Mouse (Mus musculus): ENCODE measurements at regions not wholly inside any gene's neighbourhood (a gene's known extent, or its start where the extent isn't known, plus 50 kb on each side); places are given as distances from the start of the nearest gene placed in this dataset.

DNA sequence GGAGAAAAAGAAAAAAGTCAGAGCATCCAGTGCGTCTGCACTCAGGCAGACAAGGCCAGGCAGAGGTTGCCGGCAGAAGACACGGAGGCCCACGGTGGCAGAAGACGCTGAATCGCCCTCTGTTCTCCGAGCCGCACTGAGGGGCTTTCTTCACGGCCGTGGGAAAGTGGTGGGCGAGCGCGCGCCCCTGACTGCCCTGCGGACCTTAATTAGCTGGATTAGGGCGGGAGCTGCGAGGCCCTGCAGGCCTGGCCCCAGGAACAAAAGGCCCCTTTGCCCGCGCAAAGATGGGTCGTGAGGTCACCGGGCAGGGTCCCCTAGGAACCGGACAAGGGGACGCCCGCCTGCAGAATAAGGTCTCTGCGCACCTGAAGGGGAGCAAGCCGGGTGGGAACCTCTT is 120.6 kb downstream of the Zfp36l2 start:
- H3K4me1 ChIP-seq (replicated peaks): peaks cover 10% of the 10 kb centered on the region
- H3K4me2 ChIP-seq: no peak overlapping the region
- no peaks in the 10 kb centered on the region for H3K36me3 ChIP-seq
- no peak overlapping the region for H3K27ac ChIP-seq
- 61% methylated on average over 26 of the region's 26 CpGs for WGBS
- H3K9me3 ChIP-seq: peaks cover 9% of the 10 kb centered on the region; the same call in 1 of the 2 replicates
- no peak for ATAC-seq (ENCODE audit: insufficient number of reproducible peaks, insufficient read depth, low FRiP score, low TSS enrichment, low read depth)
- H3K9ac ChIP-seq (replicated peaks): no peak overlapping the region
- no peaks in the 10 kb centered on the region for H3K27me3 ChIP-seq
- no peak overlapping the region for H3K4me3 ChIP-seq (replicated peaks)

DNA sequence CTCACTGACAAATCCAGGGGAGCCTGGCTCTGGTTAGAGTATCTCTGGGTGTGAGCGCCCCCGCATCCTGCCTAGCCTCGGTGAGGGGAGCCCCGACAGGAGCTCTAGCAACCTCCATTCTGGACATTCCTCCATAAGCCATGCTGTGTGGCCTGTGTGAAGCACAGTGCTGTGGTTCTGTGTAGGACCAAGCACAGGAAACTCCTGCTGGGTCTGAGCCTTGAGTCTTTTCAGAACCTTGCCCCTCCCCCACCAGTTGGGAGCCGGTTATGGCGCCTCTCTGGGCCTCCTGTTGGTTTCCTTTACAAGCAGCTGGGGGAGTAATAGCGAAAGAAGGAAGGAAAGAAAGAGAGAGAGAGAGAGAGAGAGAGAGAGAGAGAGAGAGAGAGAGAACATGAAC is 124.0 kb downstream of the Zfp36l2 start:
- no peaks in the 10 kb centered on the region for H3K36me3 ChIP-seq
- peaks cover 9% of the 10 kb centered on the region; the same call in 1 of the 2 replicates for H3K9me3 ChIP-seq
- no peak overlapping the region for H3K4me3 ChIP-seq (replicated peaks)
- peaks cover 18% of the 10 kb centered on the region for H3K4me1 ChIP-seq (replicated peaks)
- no peak for ATAC-seq (ENCODE audit: insufficient number of reproducible peaks, insufficient read depth, low FRiP score, low TSS enrichment, low read depth)
- H3K4me2 ChIP-seq: no peak overlapping the region
- no peaks in the 10 kb centered on the region for H3K27me3 ChIP-seq
- peak overlapping the region; percentile 13; the same call in 1 of the 2 replicates for H3K27ac ChIP-seq
- WGBS: 41% methylated on average over 7 of the region's 7 CpGs
- H3K9ac ChIP-seq (replicated peaks): no peak overlapping the region

DNA sequence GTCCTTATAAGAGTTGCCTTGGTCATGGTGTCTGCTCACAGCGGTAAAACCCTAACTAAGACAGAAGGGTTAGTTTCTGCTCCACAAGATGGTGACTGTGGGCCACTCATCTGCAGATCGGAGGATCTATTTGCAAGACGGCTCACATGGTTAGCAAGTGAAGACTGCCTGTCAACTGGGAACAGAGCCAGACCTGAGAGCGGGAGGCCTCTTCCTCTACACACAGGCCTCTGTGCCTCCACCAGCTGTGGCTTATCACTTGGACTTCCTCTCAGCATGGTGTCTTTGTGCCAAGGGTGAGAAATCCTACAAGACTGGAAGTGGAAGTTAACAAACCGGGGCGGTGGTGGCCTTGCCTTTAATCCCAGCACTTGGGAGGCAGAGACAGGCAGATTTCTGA is 126.1 kb downstream of the Zfp36l2 start:
- peaks cover 19% of the 10 kb centered on the region for H3K4me1 ChIP-seq (replicated peaks)
- ATAC-seq (ENCODE audit: insufficient number of reproducible peaks, insufficient read depth, low FRiP score, low TSS enrichment, low read depth): no peak
- no peak overlapping the region for H3K4me2 ChIP-seq
- H3K9me3 ChIP-seq: peaks cover 2% of the 10 kb centered on the region; the same call in 1 of the 2 replicates
- no peaks in the 10 kb centered on the region for H3K27me3 ChIP-seq
- no peak overlapping the region for H3K4me3 ChIP-seq (replicated peaks)
- no peak overlapping the region for H3K9ac ChIP-seq (replicated peaks)
- H3K36me3 ChIP-seq: no peaks in the 10 kb centered on the region
- no peak overlapping the region for H3K27ac ChIP-seq
- WGBS: 92% methylated on average over 6 of the region's 6 CpGs

DNA sequence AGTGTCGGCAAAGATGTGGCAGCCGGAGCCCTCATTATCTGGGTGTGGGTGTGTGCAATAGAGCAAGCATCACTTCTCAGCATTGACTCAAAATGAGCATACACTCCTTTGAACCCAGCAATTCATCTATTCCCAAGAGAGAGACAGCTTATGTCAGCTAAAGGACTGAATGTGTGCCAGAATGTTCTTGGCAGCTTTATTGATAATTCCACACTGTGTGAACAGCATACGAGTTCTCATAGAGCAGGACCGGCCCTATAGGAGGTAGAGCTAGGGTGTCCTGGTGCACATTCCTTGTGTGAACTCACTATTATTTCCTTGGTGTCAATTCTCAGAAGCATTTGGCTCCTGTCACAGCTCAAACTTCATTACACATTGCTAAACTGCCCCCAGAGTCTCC is 131.3 kb downstream of the Zfp36l2 start:
- ATAC-seq (ENCODE audit: insufficient number of reproducible peaks, insufficient read depth, low FRiP score, low TSS enrichment, low read depth): no peak
- Histone ChIP-seq H3K9ac (replicated peaks) (no peak overlapping the region), H3K4me1 (replicated peaks) (peaks cover 9% of the 10 kb centered on the region), H3K4me2 (no peak overlapping the region), H3K9me3 (no peaks in the 10 kb centered on the region), H3K4me3 (replicated peaks) (no peak overlapping the region), H3K27me3 (no peaks in the 10 kb centered on the region), H3K27ac (no peak overlapping the region), H3K36me3 (no peaks in the 10 kb centered on the region)
- WGBS: 90% methylated on average over 4 of the region's 4 CpGs

DNA sequence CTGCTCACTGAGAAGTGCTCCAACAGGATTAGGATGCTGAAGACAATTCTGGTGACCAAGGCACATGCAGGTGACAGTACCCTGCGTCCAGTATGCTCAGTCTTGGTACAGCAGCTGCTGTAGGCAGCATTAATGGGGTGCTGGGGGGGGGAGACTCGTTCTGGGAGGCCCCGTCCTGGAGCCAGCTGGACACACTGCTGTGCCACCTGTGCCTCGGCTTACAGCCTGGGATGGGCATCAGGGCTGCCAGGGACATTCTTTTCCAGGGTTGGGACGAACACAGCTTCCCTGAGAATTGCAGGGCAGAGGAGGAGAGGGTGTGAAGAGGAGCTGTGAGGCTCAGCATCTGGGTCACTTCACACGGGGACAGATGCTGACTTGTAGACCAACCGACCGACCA is 135.3 kb downstream of the Zfp36l2 start:
- H3K4me2 ChIP-seq: no peak overlapping the region
- 77% methylated on average over 8 of the region's 8 CpGs for WGBS
- no peaks in the 10 kb centered on the region for H3K27me3 ChIP-seq
- peaks cover 5% of the 10 kb centered on the region for H3K9me3 ChIP-seq
- no peaks in the 10 kb centered on the region for H3K36me3 ChIP-seq
- 0 out of 2 replicates have a peak, but pooled peaks cover 4% of the 10 kb centered on the region for H3K4me1 ChIP-seq (replicated peaks)
- no peak overlapping the region for H3K4me3 ChIP-seq (replicated peaks)
- ATAC-seq (ENCODE audit: insufficient number of reproducible peaks, insufficient read depth, low FRiP score, low TSS enrichment, low read depth): no peak
- no peak overlapping the region for H3K9ac ChIP-seq (replicated peaks)
- no peak overlapping the region for H3K27ac ChIP-seq

DNA sequence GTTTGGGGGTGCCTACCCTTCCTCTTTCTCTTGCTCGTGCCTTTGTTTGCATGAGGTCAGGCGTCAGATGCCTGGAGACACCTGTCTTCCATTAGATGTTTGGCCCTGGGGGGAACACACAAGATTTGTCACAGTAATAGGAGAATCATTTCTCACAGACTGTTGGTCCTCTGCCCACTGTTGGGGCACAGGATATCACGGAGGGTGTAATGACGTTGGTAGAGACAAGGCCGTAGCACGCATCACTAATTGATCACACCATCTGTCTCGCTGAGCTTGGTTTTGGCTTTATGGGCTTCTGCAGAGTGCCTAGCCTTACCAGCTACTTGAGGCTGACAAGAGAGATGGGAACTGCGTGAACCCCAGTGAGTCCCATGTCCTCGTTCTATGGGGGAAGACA is 136.5 kb downstream of the Zfp36l2 start:
- H3K4me3 ChIP-seq (replicated peaks): no peak overlapping the region
- peak overlapping the region; percentile 7; the same call in 1 of the 2 replicates for H3K27ac ChIP-seq
- H3K4me2 ChIP-seq: no peak overlapping the region
- WGBS: 66% methylated on average over 9 of the region's 9 CpGs
- peaks cover 7% of the 10 kb centered on the region for H3K9me3 ChIP-seq
- H3K9ac ChIP-seq (replicated peaks): no peak overlapping the region
- no peak for ATAC-seq (ENCODE audit: insufficient number of reproducible peaks, insufficient read depth, low FRiP score, low TSS enrichment, low read depth)
- no peaks in the 10 kb centered on the region for H3K27me3 ChIP-seq
- H3K36me3 ChIP-seq: no peaks in the 10 kb centered on the region
- 0 out of 2 replicates have a peak, but pooled peaks cover 4% of the 10 kb centered on the region for H3K4me1 ChIP-seq (replicated peaks)

DNA sequence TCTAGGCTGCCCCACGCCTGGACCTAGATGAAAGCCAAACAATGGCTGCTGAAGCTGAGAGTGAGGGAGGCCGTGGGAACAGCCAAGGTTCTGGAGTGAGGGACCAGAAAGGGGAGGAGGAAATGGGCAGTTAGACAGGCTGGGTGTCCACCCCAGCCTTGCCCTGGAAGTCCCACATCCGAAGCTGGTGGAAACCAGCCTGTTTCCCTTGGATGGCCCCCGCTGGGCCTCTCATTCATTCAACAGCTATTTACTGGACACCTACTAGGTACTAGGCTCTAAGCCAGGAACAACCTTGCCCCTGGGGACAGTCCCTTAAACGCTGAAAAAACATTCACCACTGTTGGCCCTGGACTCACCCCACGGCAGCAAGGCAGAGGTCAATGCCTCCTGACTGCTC is 139.2 kb downstream of the Zfp36l2 start:
- H3K4me3 ChIP-seq (replicated peaks): no peak overlapping the region
- no peaks in the 10 kb centered on the region for H3K36me3 ChIP-seq
- H3K4me1 ChIP-seq (replicated peaks): peaks cover 25% of the 10 kb centered on the region
- H3K9ac ChIP-seq (replicated peaks): no peak overlapping the region
- no peaks in the 10 kb centered on the region for H3K27me3 ChIP-seq
- peaks cover 7% of the 10 kb centered on the region for H3K9me3 ChIP-seq
- 77% methylated on average over 6 of the region's 6 CpGs for WGBS
- H3K4me2 ChIP-seq: no peak overlapping the region
- H3K27ac ChIP-seq: no peak overlapping the region
- no peak for ATAC-seq (ENCODE audit: insufficient number of reproducible peaks, insufficient read depth, low FRiP score, low TSS enrichment, low read depth)

DNA sequence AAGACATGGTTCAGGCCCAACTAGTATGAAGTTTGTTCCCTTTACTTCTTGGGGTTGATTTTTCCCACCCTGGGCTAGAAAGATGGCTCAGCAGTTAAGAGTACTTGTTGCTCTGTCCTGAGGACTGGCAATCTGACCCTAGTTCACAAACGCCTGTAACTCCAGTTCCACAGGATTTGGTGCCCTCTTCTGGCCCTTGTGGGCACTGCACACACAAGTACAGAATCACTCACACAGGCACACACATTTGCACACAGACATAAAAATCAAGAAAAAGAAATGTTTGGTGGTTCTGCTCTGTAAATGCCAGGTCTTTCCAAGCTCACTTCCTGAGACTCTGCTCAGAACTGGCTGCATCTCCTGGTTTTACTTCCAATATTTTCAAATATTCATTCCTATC is 140.2 kb downstream of the Zfp36l2 start:
- Histone ChIP-seq H3K4me3 (replicated peaks) (no peak overlapping the region), H3K27ac (no peak overlapping the region), H3K4me1 (replicated peaks) (peaks cover 35% of the 10 kb centered on the region), H3K9ac (replicated peaks) (no peak overlapping the region), H3K9me3 (peaks cover 7% of the 10 kb centered on the region), H3K27me3 (no peaks in the 10 kb centered on the region), H3K4me2 (no peak overlapping the region), H3K36me3 (no peaks in the 10 kb centered on the region)
- ATAC-seq (ENCODE audit: insufficient number of reproducible peaks, insufficient read depth, low FRiP score, low TSS enrichment, low read depth): no peak
- 68% methylated on average over 1 of the region's 1 CpGs for WGBS

DNA sequence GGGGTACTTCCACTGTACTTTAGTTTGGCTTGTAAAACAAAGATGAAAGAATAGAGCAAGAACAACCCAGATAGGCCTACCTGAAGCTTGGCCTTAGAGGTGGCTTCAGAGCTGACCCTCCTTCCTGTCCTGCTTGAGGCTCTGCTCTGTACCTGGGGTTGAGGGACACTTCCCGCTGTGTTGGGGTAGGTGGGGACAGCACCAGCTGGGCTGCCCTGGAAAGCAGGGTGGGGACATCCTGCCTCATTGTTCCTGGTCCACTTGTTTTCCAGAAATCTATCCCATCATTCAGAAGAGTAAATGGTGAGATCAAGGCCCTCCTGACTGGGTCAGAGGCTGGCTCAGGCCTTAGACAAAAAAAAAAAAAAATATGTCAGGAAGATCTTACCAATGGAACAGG is 141.9 kb downstream of the Zfp36l2 start:
- H3K4me1 ChIP-seq (replicated peaks): peaks cover 35% of the 10 kb centered on the region
- no peak overlapping the region for H3K4me2 ChIP-seq
- peak overlapping the region; percentile 84 for H3K27ac ChIP-seq
- no peak for ATAC-seq (ENCODE audit: insufficient number of reproducible peaks, insufficient read depth, low FRiP score, low TSS enrichment, low read depth)
- peaks cover 7% of the 10 kb centered on the region for H3K9me3 ChIP-seq
- H3K27me3 ChIP-seq: no peaks in the 10 kb centered on the region
- H3K4me3 ChIP-seq (replicated peaks): no peak overlapping the region
- no peak overlapping the region for H3K9ac ChIP-seq (replicated peaks)
- WGBS: 79% methylated on average over 1 of the region's 1 CpGs
- H3K36me3 ChIP-seq: no peaks in the 10 kb centered on the region

DNA sequence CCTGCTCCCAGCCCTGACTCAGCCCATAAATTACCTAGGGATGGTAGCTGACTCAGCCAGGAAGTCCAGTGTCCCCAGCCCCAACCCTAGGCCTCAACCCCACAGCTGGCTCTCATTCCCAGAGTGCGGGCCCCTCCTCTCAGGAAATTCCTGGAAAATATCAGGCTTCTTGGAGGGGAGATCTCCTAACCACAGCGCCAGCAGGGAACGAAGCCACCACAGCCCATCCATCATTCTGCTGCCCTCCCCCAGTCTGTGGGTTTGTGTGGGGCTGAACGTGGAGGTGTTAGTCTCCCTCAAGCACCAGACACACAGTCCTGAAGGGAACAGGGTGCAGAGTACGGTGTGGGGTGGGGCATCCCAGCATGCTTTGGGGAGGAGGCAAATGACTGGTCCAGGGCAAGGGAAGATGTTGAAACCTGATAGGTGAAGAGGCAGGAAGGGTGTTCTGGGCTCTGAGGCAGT is 143.2 kb downstream of the Zfp36l2 start:
- Histone ChIP-seq H3K4me1 (replicated peaks) (peaks cover 35% of the 10 kb centered on the region), H3K27ac (peak overlapping the region; percentile 84), H3K4me2 (0 out of 2 replicates have a peak overlapping the region, but pooled peaks have one; percentile 11), H3K9ac (replicated peaks) (no peak overlapping the region), H3K36me3 (no peaks in the 10 kb centered on the region), H3K27me3 (no peaks in the 10 kb centered on the region), H3K9me3 (peaks cover 17% of the 10 kb centered on the region), H3K4me3 (replicated peaks) (no peak overlapping the region)
- WGBS: 3% methylated on average over 5 of the region's 5 CpGs
- ATAC-seq (ENCODE audit: insufficient number of reproducible peaks, insufficient read depth, low FRiP score, low TSS enrichment, low read depth): peak; percentile 86

DNA sequence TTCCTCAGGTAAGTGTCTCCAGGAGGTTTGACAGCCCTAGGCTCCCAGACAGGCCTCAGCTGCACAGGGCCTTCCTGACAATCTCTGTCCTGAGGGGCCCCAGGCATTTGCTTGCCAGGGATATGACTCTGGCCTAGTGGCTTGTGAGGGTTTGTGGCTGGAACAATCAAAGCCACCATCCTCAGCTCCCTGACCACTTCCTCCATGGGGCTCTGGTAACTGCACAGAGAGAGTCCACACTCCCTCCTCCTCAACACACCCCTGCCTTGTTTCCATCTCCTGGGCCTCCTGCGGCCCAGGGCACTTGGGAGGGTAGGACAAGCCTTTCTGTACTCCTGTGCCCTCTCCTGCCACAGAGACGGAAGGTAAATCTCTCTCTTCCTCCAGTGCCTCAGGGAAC is 144.6 kb downstream of the Zfp36l2 start:
- no peak overlapping the region for H3K4me2 ChIP-seq
- H3K9me3 ChIP-seq: peaks cover 17% of the 10 kb centered on the region
- 67% methylated on average over 2 of the region's 2 CpGs for WGBS
- no peaks in the 10 kb centered on the region for H3K27me3 ChIP-seq
- no peak for ATAC-seq (ENCODE audit: insufficient number of reproducible peaks, insufficient read depth, low FRiP score, low TSS enrichment, low read depth)
- peaks cover 40% of the 10 kb centered on the region for H3K4me1 ChIP-seq (replicated peaks)
- H3K36me3 ChIP-seq: no peaks in the 10 kb centered on the region
- peak overlapping the region; percentile 84; the same call in 1 of the 2 replicates for H3K27ac ChIP-seq
- no peak overlapping the region for H3K4me3 ChIP-seq (replicated peaks)
- H3K9ac ChIP-seq (replicated peaks): 0 out of 2 replicates have a peak overlapping the region, but pooled peaks have one; percentile 23

DNA sequence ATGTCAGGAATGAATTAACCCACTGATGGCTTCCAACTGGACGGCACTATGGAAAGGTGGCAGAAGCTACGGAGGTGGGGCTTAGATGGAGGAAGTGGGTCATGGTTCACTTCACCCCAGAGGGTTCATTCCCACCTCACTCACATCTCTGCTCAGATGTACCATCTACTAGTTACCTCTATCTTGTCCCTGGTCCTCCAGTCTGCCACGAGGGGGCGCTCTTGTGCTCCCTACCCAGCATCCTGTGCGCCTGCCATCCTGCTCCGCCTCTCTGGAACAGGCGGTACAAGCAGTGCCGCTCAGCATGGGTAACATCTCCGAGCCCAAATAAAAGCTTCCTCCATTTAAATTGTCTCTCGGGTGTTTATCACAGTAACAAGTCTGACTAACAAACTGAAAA is 148.3 kb downstream of the Zfp36l2 start:
- WGBS: 84% methylated on average over 10 of the region's 10 CpGs
- Histone ChIP-seq H3K27ac (no peak overlapping the region), H3K4me1 (replicated peaks) (peaks cover 41% of the 10 kb centered on the region), H3K9me3 (peaks cover 10% of the 10 kb centered on the region; the same call in 1 of the 2 replicates), H3K36me3 (no peaks in the 10 kb centered on the region), H3K9ac (replicated peaks) (no peak overlapping the region), H3K27me3 (no peaks in the 10 kb centered on the region), H3K4me2 (no peak overlapping the region), H3K4me3 (replicated peaks) (no peak overlapping the region)
- no peak for ATAC-seq (ENCODE audit: insufficient number of reproducible peaks, insufficient read depth, low FRiP score, low TSS enrichment, low read depth)
